8 mouse cellular contexts compared by ENCODE assay signal in the genomic region with DNA sequence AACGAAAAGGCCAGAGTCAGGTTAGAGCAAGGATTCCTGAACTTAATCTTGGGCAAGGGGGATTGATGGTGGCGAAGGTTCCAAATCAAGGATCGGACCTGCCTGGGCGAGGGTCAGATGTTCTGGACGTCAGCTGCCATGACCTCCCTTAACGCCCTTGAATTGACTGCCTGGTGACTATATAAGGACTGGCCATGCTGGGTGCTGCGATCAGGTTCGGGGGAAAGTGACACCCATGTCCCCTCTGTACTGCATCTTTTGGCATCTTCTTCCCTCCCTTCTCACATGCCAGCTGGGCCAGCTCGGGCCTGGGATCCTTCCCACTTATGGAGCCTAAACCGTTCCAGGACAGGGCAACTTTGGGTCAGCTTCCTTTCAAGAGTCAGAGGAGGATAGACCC. TPM values are rescaled to one million over a fixed set of nuclear protein-coding genes. Genes with fewer than 3 reads are reported as not detected.
DNase-seq lines count a peak whose midpoint lies in the region; ATAC-seq and TF ChIP-seq lines count a peak whose summit lies in the region.

No protein-coding gene starts in this region.

- DNase-seq in neural tube, embryonic 11.5 days (ENCODE audit: low spot score), result no peak
- DNase-seq in neural tube, embryonic 10.5 days (ENCODE audit: extremely low spot score, low spot score), result no peak
- DNase-seq in hindbrain, embryonic 10.5 days (ENCODE audit: low spot score), result no peak
- no peak for DNase-seq in spleen, postnatal 36 days (ENCODE audit: low spot score in 2 of 2)
- DNase-seq in thymus, postnatal 10 days (ENCODE audit: low spot score in 2 of 2), result no peak

- peaks cover 3% of the 10 kb centered on the region; the same call in 1 of the 2 replicates for H3K4me1 ChIP-seq in neural tube, embryonic 11.5 days (ENCODE audit: control insufficient read depth, insufficient read depth, low read length)
- H3K4me1 ChIP-seq in embryonic fibroblast, embryonic 13.5 days (ENCODE audit: control insufficient read depth, insufficient read depth, low read length), result peaks cover 6% of the 10 kb centered on the region; the same call in 1 of the 2 replicates
- peaks cover 32% of the 10 kb centered on the region for H3K4me1 ChIP-seq in hindbrain, embryonic 10.5 days (replicated peaks)
- H3K4me1 ChIP-seq in midbrain, embryonic 13.5 days (replicated peaks), result peaks cover 42% of the 10 kb centered on the region

- no peak for TF ChIP-seq CTCF in embryonic fibroblast, embryonic 13.5 days (IDR thresholded peaks at IDR 0.05; ENCODE audit: borderline replicate concordance, insufficient read depth, low read length)

- peak overlapping the region; percentile 68 for H3K4me3 ChIP-seq in neural tube, embryonic 11.5 days (ENCODE audit: low read depth, low read length)
- H3K4me3 ChIP-seq in embryonic fibroblast, embryonic 13.5 days (ENCODE audit: insufficient read depth, low read length), result peak overlapping the region; percentile 87
- peak overlapping the region; percentile 76 for H3K4me3 ChIP-seq in hindbrain, embryonic 10.5 days
- H3K4me3 ChIP-seq in midbrain, embryonic 13.5 days (replicated peaks), result peak overlapping the region; percentile 63

- no peak for TF ChIP-seq POLR2A in embryonic fibroblast, embryonic 13.5 days (IDR thresholded peaks at IDR 0.05; ENCODE audit: low read depth, low read length)

- WGBS in neural tube, embryonic 11.5 days, result 6% methylated on average over 10 of the region's 10 CpGs
- WGBS in hindbrain, embryonic 10.5 days, result 6% methylated on average over 10 of the region's 10 CpGs
- 6% methylated on average over 10 of the region's 10 CpGs for WGBS in midbrain, embryonic 13.5 days

- peak overlapping the region; percentile 98 for H3K4me2 ChIP-seq in neural tube, embryonic 11.5 days (ENCODE audit: low read depth)
- peak overlapping the region; percentile 97 for H3K4me2 ChIP-seq in midbrain, embryonic 13.5 days (replicated peaks)

- ATAC-seq in neural tube, embryonic 11.5 days (ENCODE audit: insufficient read depth, low FRiP score, low TSS enrichment), result no peak
- no peak for ATAC-seq in midbrain, embryonic 13.5 days
- ATAC-seq in erythroid progenitor cell, adult 5-6 weeks (replicated peaks; ENCODE audit: low FRiP score, poor library complexity, severe bottlenecking), result no peak

- H3K36me3 ChIP-seq in neural tube, embryonic 11.5 days (ENCODE audit: control insufficient read depth, insufficient read depth, low read length), result peaks cover 2% of the 10 kb centered on the region; the same call in 1 of the 2 replicates
- H3K36me3 ChIP-seq in hindbrain, embryonic 10.5 days, result peaks cover 23% of the 10 kb centered on the region
- peaks cover 20% of the 10 kb centered on the region for H3K36me3 ChIP-seq in midbrain, embryonic 13.5 days

- H3K9me3 ChIP-seq in neural tube, embryonic 11.5 days (ENCODE audit: control insufficient read depth, low read length), result no peaks in the 10 kb centered on the region
- H3K9me3 ChIP-seq in hindbrain, embryonic 10.5 days, result no peaks in the 10 kb centered on the region
- H3K9me3 ChIP-seq in midbrain, embryonic 13.5 days, result no peaks in the 10 kb centered on the region

- H3K27me3 ChIP-seq in neural tube, embryonic 11.5 days (ENCODE audit: control insufficient read depth, insufficient read depth, low read length), result no peaks in the 10 kb centered on the region
- no peaks in the 10 kb centered on the region for H3K27me3 ChIP-seq in hindbrain, embryonic 10.5 days (ENCODE audit: insufficient read depth, poor library complexity, severe bottlenecking)
- no peaks in the 10 kb centered on the region for H3K27me3 ChIP-seq in midbrain, embryonic 13.5 days

- H3K27ac ChIP-seq in neural tube, embryonic 11.5 days (ENCODE audit: low read depth, low read length), result peak overlapping the region; percentile 82; the same call in 1 of the 2 replicates
- no peak overlapping the region for H3K27ac ChIP-seq in embryonic fibroblast, embryonic 13.5 days (ENCODE audit: insufficient read depth, low read length)
- peak overlapping the region; percentile 93 for H3K27ac ChIP-seq in hindbrain, embryonic 10.5 days
- H3K27ac ChIP-seq in midbrain, embryonic 13.5 days, result no peak overlapping the region

- peak overlapping the region; percentile 71 for H3K9ac ChIP-seq in neural tube, embryonic 11.5 days (ENCODE audit: low read length)
- H3K9ac ChIP-seq in midbrain, embryonic 13.5 days (replicated peaks), result peak overlapping the region; percentile 81

RNA-seq across cellular contexts. Expression of gene Tmem38a, which starts 0.7 kb away (rescaled TPM):
- 17.3 and 17.5 TPM in 2 replicates for polyA plus RNA-seq in neural tube, embryonic 11.5 days (2014; fragmentation: Nextera tagmentation; extraction: Ambion mirVana)
- 12.0 and 14.4 TPM in 2 replicates for polyA plus RNA-seq in embryonic fibroblast, embryonic 13.5 days (2011; ENCODE audit: insufficient read length, low read depth, missing spikeins)
- 8.6 and 11.0 TPM in 2 replicates for polyA plus RNA-seq in hindbrain, embryonic 10.5 days (2016; fragmentation: Nextera tagmentation; extraction: Ambion mirVana)
- 15.5 and 16.0 TPM in 2 replicates for polyA plus RNA-seq in midbrain, embryonic 13.5 days (2015; fragmentation: Nextera tagmentation; extraction: Ambion mirVana)
- total RNA-seq in erythroid progenitor cell, adult 5-6 weeks (2015; ENCODE audit: low replicate concordance), result not detected in 2 replicates
- total RNA-seq in erythroid progenitor cell, adult 5-6 weeks (2017; ENCODE audit: low replicate concordance), result not detected in 2 replicates

RNA-seq across cellular contexts. Expression of gene Smim7, which starts 1.6 kb away (rescaled TPM):
- polyA plus RNA-seq in neural tube, embryonic 11.5 days (2014; fragmentation: Nextera tagmentation; extraction: Ambion mirVana), result 124 and 125 TPM in 2 replicates
- 68.9 and 104 TPM in 2 replicates for polyA plus RNA-seq in embryonic fibroblast, embryonic 13.5 days (2011; ENCODE audit: insufficient read length, low read depth, missing spikeins)
- polyA plus RNA-seq in hindbrain, embryonic 10.5 days (2016; fragmentation: Nextera tagmentation; extraction: Ambion mirVana), result 113 and 125 TPM in 2 replicates
- 129 and 135 TPM in 2 replicates for polyA plus RNA-seq in midbrain, embryonic 13.5 days (2015; fragmentation: Nextera tagmentation; extraction: Ambion mirVana)
- total RNA-seq in erythroid progenitor cell, adult 5-6 weeks (2015; ENCODE audit: low replicate concordance), result 18.4 and 20.2 TPM in 2 replicates
- total RNA-seq in erythroid progenitor cell, adult 5-6 weeks (2017; ENCODE audit: low replicate concordance), result 11.6 and 22.6 TPM in 2 replicates

RNA-seq across cellular contexts. Expression of gene Med26, which starts 24.4 kb away (rescaled TPM):
- 14.6 and 16.6 TPM in 2 replicates for polyA plus RNA-seq in neural tube, embryonic 11.5 days (2014; fragmentation: Nextera tagmentation; extraction: Ambion mirVana)
- polyA plus RNA-seq in embryonic fibroblast, embryonic 13.5 days (2011; ENCODE audit: insufficient read length, low read depth, missing spikeins), result 6.4 and 7.5 TPM in 2 replicates
- 18.9 and 21.9 TPM in 2 replicates for polyA plus RNA-seq in hindbrain, embryonic 10.5 days (2016; fragmentation: Nextera tagmentation; extraction: Ambion mirVana)
- polyA plus RNA-seq in midbrain, embryonic 13.5 days (2015; fragmentation: Nextera tagmentation; extraction: Ambion mirVana), result 16.6 and 17.7 TPM in 2 replicates
- total RNA-seq in erythroid progenitor cell, adult 5-6 weeks (2015; ENCODE audit: low replicate concordance), result 5.4 and 6.8 TPM in 2 replicates
- total RNA-seq in erythroid progenitor cell, adult 5-6 weeks (2017; ENCODE audit: low replicate concordance), result 7.3 and 8.7 TPM in 2 replicates

Comparison
In these comparisons a context has a peak if more than half of its experiments do, and no peak if none do; other contexts are left out.
1. H3K27ac ChIP-seq: peak in neural tube, embryonic 11.5 days (single experiment) and hindbrain, embryonic 10.5 days (single experiment); none in embryonic fibroblast, embryonic 13.5 days (single experiment) and midbrain, embryonic 13.5 days (single experiment).
2. Peak in every context shown above with its lines, with median percentiles within 50 percentile points of each other: H3K4me3 ChIP-seq.